8 mouse cellular contexts compared by ENCODE assay signal in genomic region chr12:86790849-86791127, GRCm38 (mm10). TPM values are rescaled to one million over a fixed set of nuclear protein-coding genes. Genes with fewer than 3 reads are reported as not detected.
DNase-seq lines count a peak whose midpoint lies in the region; ATAC-seq lines count a peak whose summit lies in the region.

No protein-coding gene starts in this region.

- H3K27me3 ChIP-seq in neural tube, embryonic 13.5 days: peaks cover 15% of the 10 kb centered on the region
- no peaks in the 10 kb centered on the region for H3K27me3 ChIP-seq in heart, embryonic 14.5 days (ENCODE audit: control insufficient read depth, insufficient read depth, low read length)

- whole genome bisulfite sequencing in neural tube, embryonic 13.5 days: 18% methylated on average over 2 of the region's 2 CpGs
- 0% methylated on average over 2 of the region's 2 CpGs for WGBS in heart, embryonic 14.5 days

- ATAC-seq in neural tube, embryonic 13.5 days (ENCODE audit: low read depth): no peak
- no peak; the same call in 1 of the 2 replicates for ATAC-seq in heart, embryonic 14.5 days (ENCODE audit: insufficient number of reproducible peaks, insufficient read depth, low FRiP score, low read depth)

- H3K4me2 ChIP-seq in neural tube, embryonic 13.5 days: no peak overlapping the region
- H3K4me2 ChIP-seq in heart, embryonic 14.5 days (ENCODE audit: low read length): peak overlapping the region; percentile 19; the same call in 1 of the 2 replicates

- peaks cover 31% of the 10 kb centered on the region for H3K4me1 ChIP-seq in neural tube, embryonic 13.5 days (replicated peaks)
- H3K4me1 ChIP-seq in heart, embryonic 14.5 days (ENCODE audit: control insufficient read depth in 2 of 2, insufficient read depth in 2 of 2, low read length in 2 of 2): peaks cover 38 to 40% of the 10 kb centered on the region in 2 experiments

- no peaks in the 10 kb centered on the region for H3K36me3 ChIP-seq in neural tube, embryonic 13.5 days
- no peaks in the 10 kb centered on the region for H3K36me3 ChIP-seq in heart, embryonic 14.5 days (ENCODE audit: control insufficient read depth, insufficient read depth, low read length)

- no peak overlapping the region for H3K4me3 ChIP-seq in neural tube, embryonic 13.5 days
- H3K4me3 ChIP-seq in heart, embryonic 14.5 days (ENCODE audit: control insufficient read depth in 1 of 2, insufficient read depth in 1 of 2, low read depth in 1 of 2, low read length in 2 of 2): no peak overlapping the region

- DNase-seq in neural tube, embryonic 10.5 days (ENCODE audit: extremely low spot score, low spot score): no peak
- DNase-seq in brain, adult 2 months (ENCODE audit: low read depth, low spot score): peak; percentile 80
- DNase-seq in lung, postnatal 10 days: peak; percentile 88
- no peak for DNase-seq in thymus, postnatal 10 days (ENCODE audit: low spot score in 2 of 2)
- DNase-seq in B cell, adult 2 months: no peak
- DNase-seq in natural killer cell, adult 2 months (ENCODE audit: low spot score in 2 of 2): no peak

- H3K9me3 ChIP-seq in neural tube, embryonic 13.5 days: no peaks in the 10 kb centered on the region
- H3K9me3 ChIP-seq in heart, embryonic 14.5 days (ENCODE audit: control insufficient read depth, low read length): no peaks in the 10 kb centered on the region

- H3K27ac ChIP-seq in neural tube, embryonic 13.5 days (replicated peaks): no peak overlapping the region
- H3K27ac ChIP-seq in heart, embryonic 14.5 days (replicated peaks in 1 of 2; ENCODE audit: control insufficient read depth in 1 of 2, insufficient read depth in 1 of 2, low read depth in 2 of 2, low read length in 2 of 2): peak overlapping the region; percentile 0 to 60; a peak in 3 of 4 replicates

- H3K9ac ChIP-seq in neural tube, embryonic 13.5 days: 0 out of 2 replicates have a peak overlapping the region, but pooled peaks have one; percentile 0
- 0 out of 2 replicates have a peak overlapping the region, but pooled peaks have one; percentile 13 for H3K9ac ChIP-seq in heart, embryonic 14.5 days (ENCODE audit: low read length)

RNA-seq across cellular contexts. Expression of gene Lrrc74a, which starts 56.6 kb away (rescaled TPM):
- polyA plus RNA-seq in neural tube, embryonic 13.5 days (2015; fragmentation: Nextera tagmentation; extraction: Ambion mirVana): not detected in 2 replicates
- not detected in 2 replicates for polyA plus RNA-seq in heart, embryonic 14.5 days (2014; fragmentation: Nextera tagmentation; extraction: Ambion mirVana)

Comparison
In these comparisons a context has a peak if more than half of its experiments do, and no peak if none do; other contexts are left out.
1. DNase-seq: peak in brain, adult 2 months (single experiment) and lung, postnatal 10 days (single experiment); none in neural tube, embryonic 10.5 days (single experiment), thymus, postnatal 10 days (0 of 2), B cell, adult 2 months (0 of 2) and natural killer cell, adult 2 months (0 of 2).